Mouse (Mus musculus): ENCODE results near the gene Muc3.

- TF ChIP-seq EP300 (IDR thresholded peaks at IDR 0.05; ENCODE audit: low read depth), result no peak
- no peak for TF ChIP-seq CTCF (IDR thresholded peaks at IDR 0.05; ENCODE audit: low read depth)
Observed at GRCm38 (mm10) chr5:137134959-137135358, 14.2 kb downstream of the Muc3 start.
